Mouse (Mus musculus): ENCODE data around the gene Slc10a7.
A peak's percentile ranks its signal among the peaks of the same experiment; 100 is the strongest.

DNA sequence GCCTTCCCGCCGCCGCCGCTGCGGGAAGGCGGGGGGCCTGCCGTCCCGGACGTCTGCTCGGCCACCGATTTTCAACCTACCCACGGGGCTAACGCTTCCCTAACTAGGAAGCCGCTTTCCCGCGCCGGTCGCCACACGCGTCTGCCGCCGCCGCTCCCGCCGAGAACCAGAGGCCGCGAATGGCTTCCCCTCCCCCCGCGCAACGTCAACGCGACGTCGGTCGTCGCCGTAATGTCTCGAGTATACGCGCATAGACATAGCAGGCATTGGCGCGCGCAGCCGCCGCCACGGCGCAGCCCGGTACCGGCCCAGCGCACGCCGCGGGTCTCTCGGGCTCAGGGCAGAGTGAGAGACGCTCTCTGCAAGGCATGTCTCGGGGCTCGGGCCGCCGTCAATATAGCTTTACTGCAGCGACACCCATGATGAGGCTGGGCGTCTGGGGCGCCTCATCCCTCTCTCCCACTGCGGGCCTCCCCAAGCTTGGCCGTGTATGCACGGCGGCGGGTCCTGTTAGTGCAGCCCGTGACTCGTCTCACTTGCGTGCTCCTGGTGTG, 350 bp upstream of the Slc10a7 start, which contains the start of gene Rbmxl1:
- TF ChIP-seq POLR2A (IDR thresholded peaks at IDR 0.05; ENCODE audit: insufficient read length, low read depth) (peak; percentile 77), POLR2AphosphoS2 (IDR thresholded peaks at IDR 0.05; ENCODE audit: insufficient read length, low read depth) (peak; percentile 50), TCF3 (IDR thresholded peaks at IDR 0.05; ENCODE audit: insufficient read length, low read depth) (no peak), MAX (IDR thresholded peaks at IDR 0.05; ENCODE audit: low read depth) (no peak), TCF12 (IDR thresholded peaks at IDR 0.05; ENCODE audit: insufficient read depth, poor library complexity, severe bottlenecking) (no peak), USF1 (IDR thresholded peaks at IDR 0.05; ENCODE audit: low read depth) (no peak)

All from myocyte (in vitro differentiated cells).